Mouse (Mus musculus) E14TG2a.4 (cell line): Measurements from ENCODE around the gene Olfr370.

Experiments used
- CTCF ChIP-seq: conservative IDR thresholded peaks from 2 replicates; pipeline ENCODE4 v1.5.1; 2014; ENCODE audit warnings: low read length
- NANOG ChIP-seq: IDR thresholded peaks from 2 replicates; pipeline ENCODE4 v1.6.1; 2014; ENCODE audit warnings: borderline replicate concordance, low read length, mixed read lengths

DNA sequence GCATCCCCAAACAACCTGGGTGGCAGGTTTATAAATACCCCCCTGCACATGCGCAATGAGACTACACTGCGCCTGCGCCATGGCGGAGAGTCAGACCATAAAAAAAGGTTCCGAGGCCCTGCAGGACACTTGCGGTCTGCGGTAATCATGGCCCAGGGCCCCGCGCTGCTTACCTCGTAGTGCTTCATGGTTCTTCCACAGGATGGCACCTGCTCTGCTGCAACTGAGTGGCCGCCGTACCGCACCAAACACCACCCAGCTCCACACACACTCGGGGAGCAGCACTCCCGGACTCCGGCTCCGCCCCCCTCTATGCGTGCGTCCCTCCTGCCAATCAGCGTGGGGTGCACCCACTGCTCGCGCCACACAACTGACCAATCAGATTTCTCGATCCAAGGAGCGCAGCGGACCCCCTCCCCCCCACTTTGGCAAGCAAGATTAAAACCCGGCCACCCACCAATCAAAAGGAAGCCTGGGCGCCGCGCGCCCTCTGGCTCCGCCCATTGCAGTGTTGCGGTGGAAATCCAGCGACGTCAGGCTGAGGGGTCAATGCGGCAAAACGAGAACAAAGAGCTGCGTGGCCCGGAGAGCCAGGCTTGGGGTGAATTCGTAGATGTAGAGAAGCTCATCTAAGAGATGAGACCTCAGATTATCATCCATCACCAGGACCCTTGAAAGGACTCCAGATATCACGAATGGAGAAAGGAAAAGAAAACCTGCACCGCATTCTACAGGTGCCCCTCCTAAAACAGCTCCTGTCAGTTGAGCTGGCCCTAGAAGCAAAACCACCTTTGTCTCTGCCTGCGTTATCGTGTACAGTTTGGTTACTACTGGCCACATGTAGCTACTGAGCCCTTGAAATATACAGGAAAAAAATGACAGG is 58.8 kb downstream of the Olfr370 start:
- TF ChIP-seq CTCF (no peak), NANOG (no peak)
